Mouse (Mus musculus) retina, postnatal 1 day (tissue): ENCODE results near the gene Klc2.
A peak's percentile ranks its signal among the peaks of the same experiment; 100 is the strongest.
"Not testable (repeated sequence)": the region's sequence is repeated elsewhere in the genome, so short reads cannot be mapped to it uniquely, and the experiment has no call there.

Experiments used
- DNase-seq: peaks from one replicate; pipeline ENCODE4 v3.0.0-alpha.2; 2012

Gene Klc2

GRCm38 (mm10) chr19:5098363-5099143 is 19.8 kb downstream of the Klc2 start, which contains the start of gene Cnih2:
Cnih2 (minus strand) TSS chr19:5098521.
- peak; percentile 79 for DNase-seq

GRCm38 (mm10) chr19:5097521-5098362 is 20.6 kb downstream of the Klc2 start:
- peak; percentile 51 for DNase-seq

- DNase-seq = peak; percentile 40
Observed at GRCm38 (mm10) chr19:5095887-5096474, 22.4 kb downstream of the Klc2 start.

GRCm38 (mm10) chr19:5094746-5095417 is 23.5 kb downstream of the Klc2 start:
- DNase-seq = no peak

- DNase-seq = peak; percentile 97
Observed at GRCm38 (mm10) chr19:5094243-5094632, 24.1 kb downstream of the Klc2 start.

- DNase-seq = no peak
Observed at GRCm38 (mm10) chr19:5093481-5094242, 24.7 kb downstream of the Klc2 start.

DNA sequence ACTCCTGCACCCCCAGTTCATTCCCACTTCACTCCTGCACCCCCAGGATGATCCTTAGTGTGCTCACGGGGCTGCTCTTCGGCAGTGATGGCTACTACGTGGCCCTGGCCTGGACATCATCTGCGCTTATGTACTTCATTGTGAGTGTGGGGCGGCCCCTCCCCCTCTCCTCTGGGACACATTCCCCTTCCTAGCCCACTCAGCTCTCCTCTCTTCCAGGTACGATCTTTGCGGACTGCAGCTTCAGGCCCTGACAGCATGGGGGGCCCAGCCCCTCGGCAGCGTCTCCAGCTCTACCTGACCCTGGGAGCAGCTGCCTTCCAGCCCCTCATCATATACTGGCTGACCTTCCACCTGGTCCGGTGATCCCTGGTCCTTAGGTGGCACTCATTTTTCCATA is 26.3 kb downstream of the Klc2 start:
- DNase-seq = no peak

DNA sequence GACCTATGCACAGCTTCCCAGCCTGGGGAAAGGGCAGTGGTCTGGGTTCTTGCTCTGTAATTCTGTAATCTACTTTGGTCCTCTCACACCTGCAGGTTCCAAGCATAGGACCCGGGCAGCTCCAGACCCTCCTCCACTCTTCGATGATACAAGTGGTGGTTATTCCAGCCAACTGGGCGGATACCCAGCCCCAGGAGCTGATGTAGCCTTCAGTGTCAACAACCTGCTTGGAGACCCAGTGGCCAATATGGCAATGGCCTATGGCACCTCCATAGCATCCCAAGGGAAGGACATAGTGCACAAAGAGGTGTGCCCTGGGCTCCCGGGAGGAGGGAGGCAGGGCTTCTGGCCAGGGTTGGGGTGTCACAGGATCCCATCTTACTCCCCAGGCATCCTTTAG is 29.0 kb downstream of the Klc2 start:
- DNase-seq = no peak

DNA sequence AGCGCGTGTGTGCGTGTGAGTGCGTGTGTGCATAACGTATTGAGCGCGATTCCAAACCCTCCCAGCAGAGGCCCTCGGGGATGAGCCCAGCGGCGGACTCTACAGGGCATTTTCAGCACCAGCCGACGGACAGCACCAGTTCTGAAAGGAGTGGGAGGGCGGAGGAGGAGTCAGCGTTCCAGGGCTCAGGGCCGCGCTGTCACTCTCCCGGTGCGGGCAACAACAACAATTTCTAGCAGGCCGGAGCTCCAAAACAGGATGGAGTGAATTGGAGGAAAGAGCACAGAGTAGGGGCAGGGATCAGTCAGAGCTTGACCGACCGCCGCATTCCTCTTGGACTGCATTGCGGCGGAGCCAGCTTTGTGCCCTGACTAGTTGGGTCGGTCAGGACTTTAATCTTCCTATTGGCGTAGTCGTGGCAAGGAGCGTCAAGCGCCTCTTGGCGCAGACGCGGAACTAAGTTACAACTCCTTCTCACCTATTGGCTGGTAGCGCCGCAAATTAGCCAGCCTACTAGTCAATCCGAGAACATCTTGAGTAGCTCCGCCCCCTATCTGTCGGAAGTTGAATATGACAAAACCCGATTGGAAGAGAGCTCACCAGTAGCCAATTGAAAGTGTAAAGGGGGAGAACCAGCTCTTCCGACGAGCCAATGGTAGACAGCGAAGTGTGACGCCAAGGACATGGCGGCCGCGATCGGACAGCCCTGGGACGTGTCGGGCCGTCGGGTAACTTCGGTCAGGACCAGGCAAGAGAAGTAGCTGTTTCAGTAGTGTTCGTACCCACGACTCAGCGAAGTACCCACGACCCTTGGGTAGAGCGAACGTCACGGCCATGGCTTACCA is 30.3 kb downstream of the Klc2 start, which contains the start of gene Yif1a:
Gene Yif1a (plus strand): TSS at position 655 of the 845 bp plus-strand sequence.
- DNase-seq = peak; percentile 100

- not testable (repeated sequence) for DNase-seq
Observed at GRCm38 (mm10) chr19:5086533-5086932, 31.8 kb downstream of the Klc2 start.

- DNase-seq = peak; percentile 56
Observed at GRCm38 (mm10) chr19:5085145-5085863, 33.1 kb downstream of the Klc2 start, which contains the start of gene Tmem151a. Tmem151a (minus strand) TSS chr19:5085531.

DNA sequence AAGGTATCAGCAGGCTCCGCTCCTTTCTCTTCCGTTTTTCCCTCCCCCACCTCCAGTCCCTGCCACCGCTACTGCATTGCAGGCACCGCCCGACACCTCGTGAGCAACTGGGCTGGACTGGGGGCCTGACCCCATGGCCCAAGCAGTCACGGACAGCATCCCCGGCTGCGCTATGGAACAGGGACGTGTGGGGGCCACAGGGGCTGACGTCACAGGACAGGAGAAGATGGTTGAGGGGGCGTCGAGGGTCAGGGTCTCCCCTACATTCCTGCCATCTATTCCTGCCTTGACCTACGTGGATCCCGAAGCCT is 33.6 kb downstream of the Klc2 start:
- no peak for DNase-seq

GRCm38 (mm10) chr19:5083961-5084833 is 34.2 kb downstream of the Klc2 start:
- no peak for DNase-seq

DNA sequence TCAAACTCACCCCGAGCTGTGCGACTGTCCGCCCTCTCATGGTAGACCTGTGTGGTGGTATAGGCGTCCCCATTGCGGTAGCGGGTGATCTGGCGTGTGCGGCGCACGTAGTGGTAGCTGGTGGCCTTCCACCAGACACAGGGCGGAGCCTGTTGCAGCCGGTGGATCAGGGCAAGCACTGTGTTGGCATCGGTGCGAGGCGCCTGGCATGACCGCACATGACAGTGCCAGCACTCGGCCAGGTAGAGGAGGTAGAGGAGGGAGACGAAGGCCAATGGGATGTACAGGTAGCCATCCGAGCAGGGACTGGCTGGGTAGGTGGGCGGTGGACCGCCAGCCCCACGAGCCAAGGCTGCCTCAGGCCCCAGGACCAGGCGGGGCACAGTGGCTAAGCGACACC is 35.8 kb downstream of the Klc2 start:
- no peak for DNase-seq

GRCm38 (mm10) chr19:5082005-5082404 is 36.4 kb downstream of the Klc2 start:
- DNase-seq = no peak

- DNase-seq = no peak
Observed at GRCm38 (mm10) chr19:5079279-5079678, 39.1 kb downstream of the Klc2 start.

GRCm38 (mm10) chr19:5073518-5073917 is 44.8 kb downstream of the Klc2 start:
- no peak for DNase-seq

GRCm38 (mm10) chr19:5073028-5073427 is 45.3 kb downstream of the Klc2 start:
- peak; percentile 84 for DNase-seq

- peak; percentile 44 for DNase-seq
Observed at GRCm38 (mm10) chr19:5072389-5073019, 45.9 kb downstream of the Klc2 start.
